Mouse (Mus musculus) CH12.LX (cell line): ENCODE data around the gene Eloa. TPM values are rescaled to one million over a fixed set of nuclear protein-coding genes. Genes with fewer than 3 reads are reported as not detected.

Experiments used
- DNase-seq: peaks from one replicate; pipeline ENCODE4 v3.0.0-alpha.2; 2013; ENCODE audit errors: extremely low read depth
- H3K27ac ChIP-seq: 2 replicates; pipeline ENCODE4 v1.5.1; 2012; ENCODE audit warnings: low read depth, mild to moderate bottlenecking, control low read depth, moderate library complexity; ENCODE audit not compliant: insufficient read depth
- H3K27me3 ChIP-seq: replicated peaks from 2 replicates; pipeline ENCODE3; 2012; ENCODE audit warnings: inconsistent platforms
- H3K36me3 ChIP-seq, 2 experiments: replicated peaks in 1 of 2; 2 replicates each; pipeline versions ENCODE3 to v1.6.1; 2012; ENCODE audit warnings: inconsistent platforms in 1 of 2, low read length in 1 of 2, mild to moderate bottlenecking in 1 of 2, mixed read lengths in 1 of 2, moderate library complexity in 1 of 2; ENCODE audit not compliant: control insufficient read depth in 1 of 2, insufficient read depth in 1 of 2
- H3K4me1 ChIP-seq, 2 experiments: 2 replicates each; pipeline ENCODE4 v1.6.1; 2012; ENCODE audit warnings: inconsistent platforms in 1 of 2, moderate library complexity in 1 of 2; ENCODE audit not compliant: insufficient read depth in 2 of 2, control insufficient read depth in 1 of 2
- H3K4me2 ChIP-seq: 2 replicates; pipeline ENCODE4 v1.6.1; 2012; ENCODE audit warnings: low read depth, mild to moderate bottlenecking, control low read depth; ENCODE audit not compliant: poor library complexity, insufficient read depth, severe bottlenecking
- H3K4me3 ChIP-seq, 3 experiments: fragments of 150-350 bp in 1 of 3; sonication (generic) in 1 of 3; replicated peaks in 1 of 3; 2 replicates each; pipeline versions ENCODE3 to v1.5.1; 2011 to 2012; ENCODE audit warnings: low read depth in 2 of 3, low read length in 2 of 3, mild to moderate bottlenecking in 2 of 3, moderate library complexity in 2 of 3, control low read depth in 1 of 3, improper control_type of control experiment in 1 of 3, inconsistent platforms in 1 of 3, mixed read lengths in 1 of 3; ENCODE audit not compliant: poor library complexity in 1 of 3
- H3K79me2 ChIP-seq: replicated peaks from 2 replicates; pipeline ENCODE4 v1.6.1; 2012; ENCODE audit warnings: mild to moderate bottlenecking, moderate library complexity; ENCODE audit not compliant: control insufficient read depth, poor library complexity, insufficient read depth, severe bottlenecking; ENCODE audit errors: extremely low read depth
- H3K9ac ChIP-seq: 2 replicates; pipeline ENCODE4 v1.6.1; 2012; ENCODE audit warnings: low read depth, mild to moderate bottlenecking, control low read depth, moderate library complexity; ENCODE audit not compliant: insufficient read depth
- H3K9me3 ChIP-seq: replicated peaks from 2 replicates; pipeline ENCODE3; 2012; ENCODE audit warnings: low read length, inconsistent platforms, mixed read lengths
- BHLHE40 ChIP-seq: IDR thresholded peaks from 2 replicates; pipeline ENCODE4 v1.6.1; 2011; ENCODE audit warnings: mild to moderate bottlenecking, low read depth, low read length, improper control_type of control experiment
- CTCF ChIP-seq, 2 experiments: IDR thresholded peaks in 1 of 2; conservative IDR thresholded peaks in 1 of 2; 2 replicates each; pipeline ENCODE4 v1.5.1; 2011 to 2012; ENCODE audit warnings: low read depth in 2 of 2, low read length in 2 of 2, improper control_type of control experiment in 1 of 2, inconsistent platforms in 1 of 2, mild to moderate bottlenecking in 1 of 2, moderate library complexity in 1 of 2
- E2F4 ChIP-seq: IDR thresholded peaks from 2 replicates; pipeline ENCODE4 v1.6.1; 2011; ENCODE audit warnings: low read depth, low read length, improper control_type of control experiment; ENCODE audit not compliant: insufficient replicate concordance
- IRF4 ChIP-seq: IDR thresholded peaks from 2 replicates; pipeline ENCODE4 v1.6.1; 2014; ENCODE audit warnings: low read depth, mild to moderate bottlenecking, inconsistent platforms, low read length, improper control_type of control experiment
- MAFK ChIP-seq: IDR thresholded peaks from 2 replicates; pipeline ENCODE4 v1.6.1; 2011; ENCODE audit warnings: low read length, improper control_type of control experiment; ENCODE audit not compliant: insufficient replicate concordance
- MAX ChIP-seq: IDR thresholded peaks from 2 replicates; pipeline ENCODE4 v1.6.1; 2011; ENCODE audit warnings: low read length, improper control_type of control experiment
- MEF2A ChIP-seq: IDR thresholded peaks from 2 replicates; pipeline ENCODE4 v1.6.1; 2014; ENCODE audit warnings: low read depth, mild to moderate bottlenecking, inconsistent platforms, low read length, improper control_type of control experiment, borderline replicate concordance
- MXI1 ChIP-seq: IDR thresholded peaks from 2 replicates; pipeline ENCODE4 v1.6.1; 2011; ENCODE audit warnings: mild to moderate bottlenecking, low read depth, low read length, improper control_type of control experiment
- NRF1 ChIP-seq: IDR thresholded peaks from 2 replicates; pipeline ENCODE4 v1.6.1; 2014; ENCODE audit warnings: low read depth, mild to moderate bottlenecking, inconsistent platforms, low read length, improper control_type of control experiment, moderate library complexity
- PAX5 ChIP-seq: IDR thresholded peaks from 2 replicates; pipeline ENCODE4 v1.6.1; 2012; ENCODE audit warnings: low read length, inconsistent platforms, mixed read lengths
- POLR2AphosphoS2 ChIP-seq: IDR thresholded peaks from 2 replicates; pipeline ENCODE4 v1.6.1; 2011; ENCODE audit warnings: low read depth, low read length, improper control_type of control experiment
- SIN3A ChIP-seq: IDR thresholded peaks from 2 replicates; pipeline ENCODE4 v1.6.1; 2012; ENCODE audit warnings: low read length, improper control_type of control experiment, inconsistent platforms
- SMC3 ChIP-seq: IDR thresholded peaks from 2 replicates; pipeline ENCODE4 v1.6.1; 2011; ENCODE audit warnings: low read depth, low read length, improper control_type of control experiment
- UBTF ChIP-seq: IDR thresholded peaks from 2 replicates; pipeline ENCODE4 v1.6.1; 2012; ENCODE audit warnings: low read depth, mild to moderate bottlenecking, inconsistent platforms, low read length, improper control_type of control experiment, moderate library complexity
- USF2 ChIP-seq: conservative IDR thresholded peaks from 2 replicates; pipeline ENCODE4 v1.6.1; 2011; ENCODE audit warnings: low read depth, low read length, improper control_type of control experiment
- ZKSCAN1 ChIP-seq: IDR thresholded peaks from 2 replicates; pipeline ENCODE4 v1.6.1; 2012; ENCODE audit warnings: low read depth, inconsistent platforms, low read length, improper control_type of control experiment, borderline replicate concordance
- ZMIZ1 ChIP-seq: IDR thresholded peaks from 2 replicates; pipeline ENCODE4 v1.6.1; 2012; ENCODE audit warnings: low read depth, mild to moderate bottlenecking, inconsistent platforms, low read length, improper control_type of control experiment
- dilution Hi-C: fragments of 300-500 bp; cut with MboI; formaldehyde crosslinking; loops from 2 replicates; pipeline ENCODE4 v1.14.3; 2020; ENCODE audit warnings: low sequenced_read_pairs; ENCODE audit not compliant: extremely low pct_unique_long_range_greater_than_20kb, extremely low pct_ligation_motif_present
- in situ Hi-C: fragments of 300-500 bp; cut with MboI; formaldehyde crosslinking; loops from 3 replicates; pipeline ENCODE4 v1.14.3; 2019; ENCODE audit warnings: low sequenced_read_pairs, low pct_ligation_motif_present, low pct_unique_long_range_greater_than_20kb, mixed read lengths
- polyA plus RNA-seq: library from polyadenylated mRNA; unstranded; fragments of >175 nt; gene quantifications from 2 replicates; pipeline ENCODE4 v1.2.1, GENCODE M21; 2012; ENCODE audit warnings: low read depth; ENCODE audit not compliant: insufficient read length
- total RNA-seq, 2 experiments: library from RNA; depleted of rRNA; stranded (reverse); fragments of 300-350 nt in 1 of 2; fragments of >200 nt in 1 of 2; gene quantifications; 2 replicates each; pipeline ENCODE4 v1.2.3; 2012 to 2014

The Eloa gene
- total and polyA plus RNA-seq, 3 experiments, result 45.8 to 66.2 (median 66.0) TPM

- TF ChIP-seq BHLHE40 (no peak), E2F4 (no peak), IRF4 (no peak), SIN3A (no peak), ZKSCAN1 (no peak), MXI1 (no peak)
- H3K4me1 ChIP-seq, result peaks cover 12 to 31% of the 10 kb centered on the region in 2 experiments
- H3K4me3 ChIP-seq, result no peak overlapping the region
- dilution Hi-C loops (no loop called here), in situ Hi-C loops (no loop called here)
- H3K27me3 ChIP-seq, result no peaks in the 10 kb centered on the region
- no peak for DNase-seq
- peaks cover 46 to 60% of the 10 kb centered on the region in 2 experiments for H3K36me3 ChIP-seq
- H3K9ac ChIP-seq, result no peak overlapping the region
- H3K9me3 ChIP-seq, result no peaks in the 10 kb centered on the region
- H3K4me2 ChIP-seq, result no peak overlapping the region
- H3K27ac ChIP-seq, result no peak overlapping the region
- peaks cover 17% of the 10 kb centered on the region for H3K79me2 ChIP-seq
Measured at GRCm38 (mm10) chr4:135967086-135967760, 54.3 kb downstream of the Eloa start.

- Histone ChIP-seq H3K9me3 (no peaks in the 10 kb centered on the region), H3K27ac (no peak overlapping the region), H3K9ac (no peak overlapping the region), H3K4me1 (peaks cover 10 to 27% of the 10 kb centered on the region in 2 experiments), H3K4me3 (no peak overlapping the region), H3K36me3 (peaks cover 50 to 70% of the 10 kb centered on the region in 2 experiments), H3K4me2 (no peak overlapping the region), H3K79me2 (peaks cover 8% of the 10 kb centered on the region), H3K27me3 (no peaks in the 10 kb centered on the region)
- TF ChIP-seq POLR2AphosphoS2 (0 out of 2 replicates have a peak, but pooled peaks have one; percentile 29), MAX (no peak)
- no peak for DNase-seq
- dilution Hi-C loops, result no loop called here
- in situ Hi-C loops, result no loop called here
Measured at GRCm38 (mm10) chr4:135966283-135966682, 55.3 kb downstream of the Eloa start.

- in situ Hi-C loops (no loop called here), dilution Hi-C loops (no loop called here)
- Histone ChIP-seq H3K4me2 (0 out of 2 replicates have a peak overlapping the region, but pooled peaks have one; percentile 53), H3K4me1 (peaks cover 7 to 27% of the 10 kb centered on the region in 2 experiments; a peak in 3 of 4 replicates), H3K27me3 (no peaks in the 10 kb centered on the region), H3K27ac (no peak overlapping the region), H3K9me3 (no peaks in the 10 kb centered on the region), H3K79me2 (no peaks in the 10 kb centered on the region), H3K9ac (no peak overlapping the region), H3K4me3 (no peak overlapping the region), H3K36me3 (peaks cover 45 to 71% of the 10 kb centered on the region in 2 experiments)
- TF ChIP-seq UBTF (no peak), IRF4 (no peak), MXI1 (no peak), CTCF (conservative IDR thresholded peaks at IDR 0.05 in 1 of 2, IDR thresholded peaks at IDR 0.05 in 1 of 2; ENCODE audit: low read depth in 2 of 2, low read length in 2 of 2) (no peak), ZMIZ1 (no peak), PAX5 (no peak), MAFK (no peak), MEF2A (no peak), USF2 (no peak), E2F4 (no peak), SIN3A (no peak), NRF1 (no peak), ZKSCAN1 (no peak), SMC3 (no peak)
- DNase-seq, result no peak
Measured at GRCm38 (mm10) chr4:135965113-135965512, 56.5 kb downstream of the Eloa start.
